Mouse (Mus musculus) spleen, adult 2 months (tissue): ENCODE results near the gene Gm28539.

Experiments used
- CTCF ChIP-seq: fragments of 200-500 bp; IDR thresholded peaks from 2 replicates; pipeline ENCODE4 v1.5.1; 2011; ENCODE audit warnings: mild to moderate bottlenecking, inconsistent platforms; ENCODE audit not compliant: insufficient read depth, insufficient read length, insufficient replicate concordance; ENCODE audit errors: extremely low read depth
- POLR2A ChIP-seq: fragments of 200-500 bp; IDR thresholded peaks from 2 replicates; pipeline ENCODE4 v1.6.1; 2011; ENCODE audit warnings: low read depth, low read length, inconsistent platforms

- TF ChIP-seq POLR2A: no peak
- TF ChIP-seq CTCF: no peak
Measured at GRCm38 (mm10) chr16:18938321-18939082, 102.1 kb downstream of the Gm28539 start.
